Mouse (Mus musculus) spleen, adult 18-20 months (tissue): Measurements from ENCODE around the gene Olfr643.
"Not testable (repeated sequence)": the region's sequence is repeated elsewhere in the genome, so short reads cannot be mapped to it uniquely, and the experiment has no call there.

Source experiments
- DNase-seq, 2 experiments: peaks; one replicate each; pipeline ENCODE4 v3.0.0; 2022; ENCODE audit warnings: mixed read lengths in 2 of 2

The Olfr643 gene

GRCm38 (mm10) chr7:104017203-104017602 lies 120.0 kb downstream of the Olfr643 start, which contains the start of gene Olfr639:
Gene Olfr639 (minus strand): TSS chr7:104017303.
- DNase-seq = no peak

DNA sequence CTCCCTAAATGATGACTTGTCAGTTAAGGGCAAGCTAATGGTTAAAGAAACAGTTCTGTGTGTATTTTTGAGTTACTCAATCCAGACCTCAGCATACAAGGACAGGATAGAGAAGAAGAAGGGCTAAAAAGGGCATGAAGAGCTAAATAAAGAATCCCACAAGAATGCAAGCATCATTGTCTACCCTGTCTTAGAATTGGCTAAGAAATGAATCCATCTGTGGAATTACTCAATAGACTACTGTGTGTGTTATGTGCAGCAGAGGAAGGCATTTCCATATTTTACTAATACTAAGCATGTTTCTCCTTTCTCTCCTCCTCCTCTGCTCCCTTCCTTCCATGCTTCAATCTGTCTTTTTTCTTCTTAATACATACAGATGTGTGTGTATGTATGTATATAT lies 138.1 kb downstream of the Olfr643 start:
- no peak for DNase-seq

- no peak for DNase-seq
Measured at GRCm38 (mm10) chr7:103998446-103998845, 138.8 kb downstream of the Olfr643 start, which contains the start of gene Olfr638. Gene Olfr638 (plus strand): TSS chr7:103998746.

DNA sequence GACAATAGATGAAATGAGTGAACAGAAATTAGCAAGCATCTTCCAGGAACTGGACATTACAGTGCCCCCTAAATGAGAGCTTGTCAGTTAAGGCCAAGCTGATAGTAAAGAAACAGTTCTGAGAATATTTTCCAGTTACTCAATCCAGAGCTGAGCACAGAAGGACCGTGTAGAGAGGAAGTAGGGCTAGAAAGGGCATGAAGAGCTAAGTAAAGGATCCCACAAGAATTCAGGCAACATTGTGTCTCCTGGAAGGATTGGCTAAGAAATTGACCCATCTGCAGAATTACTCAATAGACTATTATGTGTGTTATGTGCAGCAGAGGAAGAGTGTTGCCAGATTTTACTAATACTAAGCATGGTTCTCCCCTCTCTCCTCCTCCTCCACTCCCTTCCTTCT lies 165.4 kb downstream of the Olfr643 start:
- no peak for DNase-seq

- DNase-seq = no peak
Measured at GRCm38 (mm10) chr7:103970852-103971251, 166.4 kb downstream of the Olfr643 start, which contains the start of gene Olfr635. Gene Olfr635 (plus strand): TSS chr7:103971152.

DNA sequence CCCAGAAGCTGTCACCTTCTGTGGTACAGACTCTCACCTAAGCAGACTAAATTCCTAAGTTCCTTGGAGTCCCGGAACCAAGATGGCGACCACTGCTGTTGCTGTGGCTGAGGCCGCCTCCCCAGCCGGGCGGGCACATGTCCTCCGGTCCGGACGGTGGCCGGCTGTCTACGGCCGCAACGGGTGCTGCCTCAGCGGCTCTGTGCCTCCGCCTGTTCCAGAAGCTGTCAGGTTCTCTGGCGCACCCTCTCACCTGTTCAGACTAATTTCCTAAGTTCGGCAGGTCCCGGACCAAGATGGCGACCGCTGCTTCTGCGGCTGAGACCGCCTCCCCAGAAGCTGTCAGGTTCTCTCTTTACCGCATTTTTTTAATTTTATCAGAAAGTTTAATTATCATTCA lies 170.3 kb downstream of the Olfr643 start:
- DNase-seq = not testable (repeated sequence)
